Mouse (Mus musculus) forebrain, embryonic 15.5 days (tissue): ENCODE results near the gene Cnnm2. TPM values are rescaled to one million over a fixed set of nuclear protein-coding genes. Genes with fewer than 3 reads are reported as not detected.

ENCODE experiments used
- ATAC-seq: fragments of 200-750 bp; cut with Nextera tagmentation; replicated peaks from 2 replicates; pipeline ENCODE4 v1.8.0; 2017; ENCODE audit warnings: mild to moderate bottlenecking, moderate TSS enrichment, moderate library complexity
- H3K27ac ChIP-seq: fragments of 300-500 bp; sonication (generic); replicated peaks from 2 replicates; pipeline ENCODE4 v1.5.1; 2015; ENCODE audit warnings: mild to moderate bottlenecking, inconsistent platforms
- H3K27me3 ChIP-seq: fragments of 300-500 bp; sonication (generic); 2 replicates; pipeline ENCODE4 v1.6.1; 2015; ENCODE audit warnings: inconsistent platforms
- H3K36me3 ChIP-seq: fragments of 300-500 bp; sonication (generic); 2 replicates; pipeline ENCODE4 v1.6.1; 2015; ENCODE audit warnings: mild to moderate bottlenecking, inconsistent platforms
- H3K4me1 ChIP-seq: fragments of 300-500 bp; sonication (generic); 2 replicates; pipeline ENCODE4 v1.6.1; 2015; ENCODE audit warnings: inconsistent platforms
- H3K4me2 ChIP-seq: fragments of 300-500 bp; sonication (generic); replicated peaks from 2 replicates; pipeline ENCODE4 v1.6.1; 2015; ENCODE audit warnings: mild to moderate bottlenecking, inconsistent platforms
- H3K4me3 ChIP-seq: fragments of 300-500 bp; sonication (generic); 2 replicates; pipeline ENCODE4 v1.5.1; 2015; ENCODE audit warnings: mild to moderate bottlenecking, inconsistent platforms
- H3K9ac ChIP-seq: fragments of 300-500 bp; sonication (generic); replicated peaks from 2 replicates; pipeline ENCODE4 v1.6.1; 2015; ENCODE audit warnings: mild to moderate bottlenecking, inconsistent platforms
- H3K9me3 ChIP-seq: fragments of 300-500 bp; sonication (generic); 2 replicates; pipeline ENCODE4 v1.6.1; 2016; ENCODE audit warnings: inconsistent platforms
- WGBS: fragments of 180-500 bp; shearing (Covaris S2); methylation state at CpG from one replicate; pipeline ENCODE4 v1.1.7; 2015; ENCODE audit warnings: mixed read lengths; 5-methylcytosine and 5-hydroxymethylcytosine counted together
- polyA plus RNA-seq: library from polyadenylated mRNA; unstranded; fragments of >200 nt; fragmentation: Nextera tagmentation; extraction: Ambion mirVana; gene quantifications from 2 replicates; pipeline ENCODE4 v1.2.1, GENCODE M21; 2015

Gene Cnnm2
- polyA plus RNA-seq, 1 experiment from 2014 or later: 4.1 TPM

DNA sequence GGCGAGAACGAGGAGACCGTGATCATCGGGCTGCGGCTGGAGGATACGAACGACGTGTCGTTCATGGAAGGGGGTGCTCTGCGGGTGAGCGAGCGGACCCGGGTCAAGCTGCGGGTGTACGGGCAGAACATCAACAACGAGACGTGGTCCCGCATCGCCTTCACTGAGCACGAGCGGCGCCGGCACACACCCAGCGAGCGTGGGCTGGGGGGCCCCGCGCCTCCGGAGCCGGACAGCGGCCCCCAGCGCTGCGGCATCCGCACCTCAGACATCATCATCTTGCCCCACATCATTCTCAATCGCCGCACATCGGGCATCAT lies 535 bp downstream of the Cnnm2 start:
- Histone ChIP-seq H3K27ac (peak overlapping the region; percentile 88), H3K9me3 (no peaks in the 10 kb centered on the region), H3K9ac (peak overlapping the region; percentile 66), H3K27me3 (peaks cover 7% of the 10 kb centered on the region; the same call in 1 of the 2 replicates), H3K4me1 (peaks cover 37% of the 10 kb centered on the region), H3K36me3 (no peaks in the 10 kb centered on the region), H3K4me2 (peak overlapping the region; percentile 88), H3K4me3 (peak overlapping the region; percentile 64)
- under 1% methylated on average over 36 of the region's 36 CpGs for WGBS
- ATAC-seq: no peak

DNA sequence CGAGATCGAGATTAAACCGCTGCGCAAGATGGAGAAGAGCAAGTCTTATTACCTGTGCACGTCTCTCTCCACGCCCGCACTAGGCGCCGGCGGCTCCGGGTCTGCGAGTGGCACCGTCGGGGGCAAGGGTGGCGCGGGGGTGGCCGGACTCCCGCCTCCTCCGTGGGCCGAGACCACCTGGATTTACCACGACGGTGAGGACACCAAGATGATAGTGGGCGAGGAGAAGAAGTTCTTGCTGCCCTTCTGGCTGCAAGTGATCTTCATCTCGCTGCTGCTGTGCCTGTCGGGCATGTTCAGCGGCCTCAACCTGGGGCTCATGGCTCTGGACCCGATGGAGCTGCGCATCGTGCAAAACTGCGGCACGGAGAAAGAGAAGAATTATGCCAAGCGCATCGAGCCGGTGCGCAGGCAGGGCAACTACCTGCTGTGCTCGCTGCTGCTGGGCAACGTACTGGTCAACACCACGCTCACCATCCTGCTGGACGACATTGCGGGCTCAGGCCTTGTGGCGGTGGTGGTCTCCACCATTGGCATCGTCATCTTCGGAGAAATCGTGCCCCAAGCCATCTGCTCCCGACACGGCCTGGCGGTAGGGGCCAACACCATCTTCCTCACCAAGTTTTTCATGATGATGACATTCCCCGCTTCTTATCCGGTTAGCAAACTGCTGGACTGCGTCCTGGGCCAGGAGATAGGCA lies 1.0 kb downstream of the Cnnm2 start:
- peaks cover 7% of the 10 kb centered on the region; the same call in 1 of the 2 replicates for H3K27me3 ChIP-seq

DNA sequence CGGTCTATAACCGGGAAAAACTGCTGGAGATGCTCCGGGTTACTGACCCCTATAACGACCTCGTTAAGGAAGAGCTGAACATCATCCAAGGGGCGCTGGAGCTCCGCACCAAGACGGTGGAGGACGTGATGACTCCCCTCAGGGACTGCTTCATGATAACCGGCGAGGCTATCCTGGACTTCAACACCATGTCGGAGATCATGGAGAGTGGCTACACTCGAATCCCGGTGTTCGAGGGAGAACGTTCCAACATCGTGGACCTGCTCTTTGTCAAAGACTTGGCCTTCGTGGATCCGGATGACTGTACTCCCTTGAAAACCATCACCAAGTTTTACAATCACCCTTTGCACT lies 1.6 kb downstream of the Cnnm2 start:
- no peak overlapping the region for H3K27ac ChIP-seq

More for the DNA sequence above, 1.0 kb downstream of the Cnnm2 start:
- peak overlapping the region; percentile 88 for H3K4me2 ChIP-seq
- H3K27ac ChIP-seq: peak overlapping the region; percentile 88
- no peaks in the 10 kb centered on the region for H3K36me3 ChIP-seq
- WGBS: under 1% methylated on average over 50 of the region's 50 CpGs
- ATAC-seq: no peak
- peak overlapping the region; percentile 64 for H3K4me3 ChIP-seq
- no peaks in the 10 kb centered on the region for H3K9me3 ChIP-seq
- H3K9ac ChIP-seq: peak overlapping the region; percentile 66
- H3K4me1 ChIP-seq: peaks cover 37% of the 10 kb centered on the region

DNA sequence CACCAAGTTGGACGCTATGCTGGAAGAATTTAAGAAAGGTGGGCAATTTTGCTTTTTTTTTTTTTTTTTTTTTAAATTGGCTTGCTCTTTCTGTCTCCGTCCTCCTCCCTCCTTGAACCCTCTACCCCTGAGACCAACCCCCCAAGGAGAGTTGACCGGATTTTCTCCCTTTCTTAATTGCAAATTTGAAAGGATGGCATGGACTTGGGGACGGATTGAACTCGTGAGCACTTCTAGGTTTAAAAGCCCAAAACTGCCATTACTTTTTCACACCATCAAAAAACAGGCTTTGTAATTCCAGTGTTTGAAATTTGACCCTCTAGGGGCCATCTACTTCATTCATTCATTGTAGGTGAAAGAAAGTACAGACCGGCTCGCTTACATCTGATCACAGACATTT lies 2.0 kb downstream of the Cnnm2 start:
- no peaks in the 10 kb centered on the region for H3K36me3 ChIP-seq
- no peak overlapping the region for H3K27ac ChIP-seq
- no peak overlapping the region for H3K9ac ChIP-seq
- no peak for ATAC-seq
- peaks cover 7% of the 10 kb centered on the region; the same call in 1 of the 2 replicates for H3K27me3 ChIP-seq
- no peaks in the 10 kb centered on the region for H3K9me3 ChIP-seq
- peaks cover 37% of the 10 kb centered on the region for H3K4me1 ChIP-seq
- WGBS: 18% methylated on average over 7 of the region's 7 CpGs
- H3K4me2 ChIP-seq: peak overlapping the region; percentile 88
- peak overlapping the region; percentile 64 for H3K4me3 ChIP-seq

More for the DNA sequence above, 1.6 kb downstream of the Cnnm2 start:
- Histone ChIP-seq H3K4me1 (peaks cover 37% of the 10 kb centered on the region), H3K4me2 (peak overlapping the region; percentile 88), H3K4me3 (peak overlapping the region; percentile 64), H3K9ac (peak overlapping the region; percentile 66), H3K36me3 (no peaks in the 10 kb centered on the region), H3K27me3 (peaks cover 7% of the 10 kb centered on the region; the same call in 1 of the 2 replicates), H3K9me3 (no peaks in the 10 kb centered on the region)
- WGBS: 2% methylated on average over 19 of the region's 19 CpGs
- ATAC-seq: no peak

DNA sequence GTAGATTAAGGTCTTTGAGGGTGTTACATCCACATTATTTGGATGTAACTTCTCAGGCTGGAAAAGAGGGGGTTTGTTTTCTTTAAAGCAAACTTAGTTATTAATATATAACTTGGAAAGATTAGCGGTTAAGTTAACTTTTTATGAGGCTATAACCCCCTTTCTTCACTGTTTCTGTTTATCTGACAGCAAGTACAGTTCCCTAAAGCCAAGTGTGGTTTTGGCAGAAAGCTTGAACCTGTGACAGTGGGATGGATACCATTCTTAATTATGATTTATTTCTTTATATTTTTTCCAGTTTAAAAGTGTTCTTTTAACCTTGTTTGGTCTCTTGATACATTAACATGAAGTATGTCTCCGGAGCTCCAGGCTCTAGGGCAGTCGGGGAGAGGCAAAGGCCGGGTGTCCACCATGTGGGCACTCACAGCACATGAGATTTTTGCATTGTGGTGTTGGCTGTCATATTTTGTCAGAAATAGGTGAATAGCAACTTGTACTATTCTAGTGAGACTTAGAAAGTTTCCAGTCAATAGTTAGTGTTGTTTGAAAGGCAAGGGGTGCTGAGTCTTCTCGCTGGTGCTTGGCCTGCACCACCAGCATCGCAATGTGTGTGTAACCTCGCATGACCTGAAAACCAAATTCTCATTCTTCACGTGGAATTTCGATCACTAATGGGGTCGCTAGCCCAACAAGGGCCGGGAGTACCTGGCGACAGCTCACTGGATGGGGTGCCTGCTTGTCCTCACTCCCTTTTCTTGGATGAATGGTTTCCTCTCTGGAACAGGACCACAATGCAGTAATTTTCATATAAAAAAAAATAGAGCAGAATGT lies 2.8 kb downstream of the Cnnm2 start:
- no peak for ATAC-seq
- Histone ChIP-seq H3K36me3 (no peaks in the 10 kb centered on the region), H3K9me3 (no peaks in the 10 kb centered on the region), H3K4me3 (peak overlapping the region; percentile 64), H3K9ac (no peak overlapping the region), H3K27me3 (peaks cover 7% of the 10 kb centered on the region; the same call in 1 of the 2 replicates), H3K4me1 (peaks cover 37% of the 10 kb centered on the region), H3K27ac (no peak overlapping the region), H3K4me2 (peak overlapping the region; percentile 88)
- 57% methylated on average over 12 of the region's 12 CpGs for WGBS

DNA sequence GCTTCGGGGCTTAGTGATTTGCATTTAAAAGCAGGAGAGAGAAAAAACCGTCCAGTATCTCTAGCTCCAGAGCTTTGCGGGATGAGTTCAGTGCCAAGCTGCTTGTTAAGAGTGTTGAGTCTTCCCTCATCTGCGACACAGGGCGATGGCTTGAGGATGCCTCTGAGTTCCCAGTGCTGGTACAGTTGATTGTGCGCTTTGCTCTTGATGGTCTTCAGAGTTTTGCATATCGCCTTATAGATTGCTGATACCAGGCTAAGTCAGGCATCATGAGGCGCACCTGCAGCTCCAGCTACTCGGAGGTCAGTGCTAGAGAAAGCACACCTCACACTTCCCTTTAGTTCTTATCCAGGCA lies 3.3 kb downstream of the Cnnm2 start:
- no peaks in the 10 kb centered on the region for H3K9me3 ChIP-seq
- peak overlapping the region; percentile 88 for H3K4me2 ChIP-seq
- peaks cover 7% of the 10 kb centered on the region; the same call in 1 of the 2 replicates for H3K27me3 ChIP-seq
- WGBS: 51% methylated on average over 9 of the region's 9 CpGs
- peak overlapping the region; percentile 64 for H3K4me3 ChIP-seq
- H3K27ac ChIP-seq: no peak overlapping the region
- H3K9ac ChIP-seq: no peak overlapping the region
- ATAC-seq: no peak
- H3K4me1 ChIP-seq: peaks cover 37% of the 10 kb centered on the region
- H3K36me3 ChIP-seq: no peaks in the 10 kb centered on the region

DNA sequence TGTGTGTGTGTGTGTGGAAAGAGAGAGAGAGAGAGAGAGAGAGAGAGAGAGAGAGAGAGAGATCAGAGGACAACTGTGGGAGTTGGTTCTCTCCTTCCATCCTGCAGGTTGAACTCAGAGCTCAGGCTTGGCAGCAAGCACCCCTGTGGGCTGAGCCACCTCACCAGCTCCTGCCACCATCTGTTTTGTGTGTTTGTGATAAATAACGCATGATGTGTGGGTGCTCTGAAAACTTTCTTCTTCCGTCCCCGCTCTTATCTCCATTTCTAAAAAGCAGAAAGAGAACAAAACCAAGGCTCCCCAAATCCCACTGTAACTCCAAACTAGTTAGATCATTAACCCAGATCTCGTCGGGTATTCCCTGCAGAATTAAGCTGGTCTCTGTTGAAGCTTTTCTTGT lies 4.7 kb downstream of the Cnnm2 start:
- Histone ChIP-seq H3K4me3 (no peak overlapping the region), H3K4me2 (no peak overlapping the region; the same call in 1 of the 2 replicates), H3K9ac (no peak overlapping the region), H3K4me1 (peaks cover 37% of the 10 kb centered on the region), H3K27me3 (peaks cover 7% of the 10 kb centered on the region; the same call in 1 of the 2 replicates), H3K36me3 (no peaks in the 10 kb centered on the region), H3K27ac (no peak overlapping the region), H3K9me3 (no peaks in the 10 kb centered on the region)
- 57% methylated on average over 5 of the region's 5 CpGs for WGBS
- ATAC-seq: no peak

DNA sequence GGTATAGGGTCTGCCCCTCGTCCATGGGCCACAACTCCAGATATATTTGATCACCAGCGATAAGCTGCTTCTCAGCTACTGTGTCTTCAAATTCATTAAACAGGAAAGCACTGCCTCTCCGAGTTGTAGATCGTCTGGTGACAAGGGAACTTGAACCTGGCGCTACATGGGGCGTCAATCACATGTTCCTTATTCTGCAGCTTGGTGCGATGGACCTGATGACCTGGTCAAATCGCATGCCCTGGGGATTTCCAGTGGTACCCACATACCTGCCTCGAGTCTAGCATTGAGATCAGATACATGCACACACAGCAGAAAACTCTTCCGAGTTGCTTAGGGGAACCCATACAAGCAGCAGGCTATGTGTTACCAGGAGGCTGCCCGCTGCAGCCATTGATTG lies 8.4 kb downstream of the Cnnm2 start:
- H3K27me3 ChIP-seq: no peaks in the 10 kb centered on the region

DNA sequence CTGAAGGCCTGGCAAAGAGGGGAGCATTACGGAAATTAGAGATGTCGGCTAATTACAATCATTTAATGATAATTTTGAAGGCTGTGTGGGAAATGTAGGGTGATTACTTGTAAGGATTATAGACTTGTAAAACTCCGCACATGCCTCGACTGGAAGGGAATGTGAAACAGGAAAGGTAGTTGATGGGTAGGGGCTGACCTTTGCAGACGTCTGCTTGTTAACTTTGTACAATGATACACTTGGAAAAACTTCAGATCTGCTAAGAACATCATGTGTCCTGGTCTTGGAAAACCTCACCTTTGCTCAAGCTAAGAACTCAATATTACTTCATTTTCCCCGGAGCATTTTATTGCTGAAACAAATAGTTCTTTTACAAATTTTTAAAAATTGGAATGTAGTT lies 10.4 kb downstream of the Cnnm2 start:
- no peaks in the 10 kb centered on the region for H3K36me3 ChIP-seq
- H3K9ac ChIP-seq: no peak overlapping the region
- WGBS: 82% methylated on average over 6 of the region's 6 CpGs
- no peak overlapping the region for H3K4me3 ChIP-seq
- no peak overlapping the region for H3K4me2 ChIP-seq
- H3K27ac ChIP-seq: no peak overlapping the region
- H3K4me1 ChIP-seq: no peaks in the 10 kb centered on the region
- no peaks in the 10 kb centered on the region for H3K9me3 ChIP-seq
- no peaks in the 10 kb centered on the region for H3K27me3 ChIP-seq
- no peak for ATAC-seq

More for the DNA sequence above, 8.4 kb downstream of the Cnnm2 start:
- Histone ChIP-seq H3K9me3 (no peaks in the 10 kb centered on the region), H3K9ac (no peak overlapping the region), H3K4me1 (peaks cover 10% of the 10 kb centered on the region), H3K4me2 (no peak overlapping the region), H3K4me3 (no peak overlapping the region), H3K27ac (no peak overlapping the region), H3K36me3 (no peaks in the 10 kb centered on the region)
- WGBS: 91% methylated on average over 11 of the region's 11 CpGs
- ATAC-seq: no peak

DNA sequence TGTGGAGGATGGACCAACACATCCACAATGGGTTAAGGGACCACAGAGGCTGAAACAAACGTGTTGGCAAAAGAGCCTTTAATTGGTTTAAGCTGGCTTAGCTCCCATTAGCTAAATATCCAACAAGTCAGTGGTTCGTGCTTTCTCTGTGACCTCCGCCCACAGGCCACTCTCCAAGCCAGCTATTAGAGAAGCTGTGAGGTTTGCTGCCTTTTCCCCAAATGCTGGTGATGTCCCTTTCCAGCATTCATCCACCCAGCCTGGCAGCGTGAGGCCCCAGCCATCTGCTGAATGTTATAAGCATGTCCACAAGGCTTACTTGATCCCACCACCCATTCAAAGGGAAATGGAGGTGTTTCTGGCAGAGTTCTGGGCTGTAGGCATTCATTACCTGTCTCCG lies 15.0 kb downstream of the Cnnm2 start:
- Histone ChIP-seq H3K27me3 (no peaks in the 10 kb centered on the region), H3K9ac (no peak overlapping the region), H3K4me1 (no peaks in the 10 kb centered on the region), H3K4me3 (no peak overlapping the region), H3K27ac (no peak overlapping the region), H3K4me2 (no peak overlapping the region), H3K36me3 (no peaks in the 10 kb centered on the region), H3K9me3 (no peaks in the 10 kb centered on the region)
- 31% methylated on average over 5 of the region's 5 CpGs for WGBS
- ATAC-seq: no peak

DNA sequence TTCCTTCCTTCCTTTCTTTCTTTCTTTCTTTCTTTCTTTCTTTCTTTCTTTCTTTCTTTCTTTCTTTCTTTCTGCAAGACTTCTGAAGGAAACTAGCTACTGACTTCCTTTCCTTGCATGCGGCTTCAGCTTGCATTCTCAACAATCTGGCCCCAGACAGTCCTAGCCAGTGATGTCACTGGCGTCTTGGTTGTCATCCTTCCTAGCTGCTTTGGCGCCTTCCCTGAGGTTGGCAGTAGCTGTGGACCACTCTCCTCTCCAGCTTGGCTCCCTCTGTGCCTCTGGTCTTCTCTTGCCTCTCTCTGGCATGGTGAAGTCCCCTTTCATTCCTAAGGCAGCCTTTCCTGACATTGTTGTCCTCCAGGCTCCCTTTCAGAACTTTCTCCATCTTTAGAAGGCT lies 15.5 kb downstream of the Cnnm2 start:
- Histone ChIP-seq H3K4me3 (no peak overlapping the region), H3K27ac (no peak overlapping the region), H3K9ac (no peak overlapping the region), H3K4me1 (no peaks in the 10 kb centered on the region), H3K4me2 (no peak overlapping the region), H3K36me3 (no peaks in the 10 kb centered on the region), H3K9me3 (no peaks in the 10 kb centered on the region), H3K27me3 (no peaks in the 10 kb centered on the region)
- no peak for ATAC-seq
- WGBS: 86% methylated on average over 3 of the region's 3 CpGs

DNA sequence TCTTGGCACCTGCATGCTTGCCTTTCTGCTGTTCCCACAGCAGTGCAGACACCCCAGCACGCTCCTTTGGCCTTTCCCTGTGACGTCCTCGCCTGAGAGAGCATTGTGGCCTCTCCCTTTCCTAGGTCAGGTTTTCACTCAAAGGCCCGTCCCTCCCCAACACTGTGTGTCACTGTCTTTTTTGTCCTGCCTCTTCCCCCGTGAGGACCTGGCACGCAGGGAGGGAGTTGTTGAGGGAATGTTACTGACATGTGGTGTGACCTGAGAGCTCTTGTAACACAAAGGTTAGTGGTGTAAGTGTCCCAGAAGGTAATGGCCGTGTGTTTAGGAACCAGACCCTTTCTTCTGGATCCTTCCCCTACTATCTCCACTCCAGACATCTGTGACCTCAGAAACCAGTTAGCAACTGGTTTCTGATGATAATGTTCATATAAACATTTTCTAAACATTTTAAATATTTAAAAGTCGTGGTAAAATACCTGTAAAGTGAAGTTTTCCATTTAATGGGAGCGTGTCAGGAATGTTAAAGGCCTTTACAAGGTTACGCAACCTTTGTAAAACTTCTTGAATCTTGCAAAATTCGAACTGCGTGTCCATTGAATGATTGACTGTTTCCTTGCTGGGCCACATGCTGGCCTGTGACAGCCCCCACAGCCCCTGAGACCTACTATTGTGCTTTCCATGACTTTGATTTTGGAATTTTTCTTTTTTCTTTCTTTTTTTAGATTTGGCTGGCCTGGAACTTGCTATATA lies 16.7 kb downstream of the Cnnm2 start:
- no peak overlapping the region for H3K9ac ChIP-seq
- no peak overlapping the region for H3K4me2 ChIP-seq
- WGBS: 78% methylated on average over 12 of the region's 12 CpGs
- no peaks in the 10 kb centered on the region for H3K4me1 ChIP-seq
- no peak overlapping the region for H3K27ac ChIP-seq
- H3K27me3 ChIP-seq: no peaks in the 10 kb centered on the region
- no peak overlapping the region for H3K4me3 ChIP-seq
- ATAC-seq: no peak
- no peaks in the 10 kb centered on the region for H3K36me3 ChIP-seq
- H3K9me3 ChIP-seq: no peaks in the 10 kb centered on the region
